Mouse (Mus musculus) heart, adult 2 months (tissue): Measurements from ENCODE around the gene Mtmr4.

Experiments
- CTCF ChIP-seq: fragments of 200-600 bp; IDR thresholded peaks from 2 replicates; pipeline ENCODE4 v1.8.1; 2022; ENCODE audit warnings: antibody characterized with exemption, mild to moderate bottlenecking, moderate library complexity
- EP300 ChIP-seq: fragments of 200-500 bp; IDR thresholded peaks from 2 replicates; pipeline ENCODE4 v1.6.1; 2011; ENCODE audit warnings: low read depth, low read length, control low read depth; ENCODE audit not compliant: insufficient read depth

- TF ChIP-seq EP300 (no peak), CTCF (no peak)
These were observed 22.0 kb downstream of the Mtmr4 start for GRCm38 (mm10) chr11:87613972-87614371.
